Mouse (Mus musculus): ENCODE results near the gene Plekha7. TPM values are rescaled to one million over a fixed set of nuclear protein-coding genes. Genes with fewer than 3 reads are reported as not detected.

The Plekha7 gene
- polyA plus RNA-seq, 1 experiment from 2014 or later: 18.4 TPM

DNA sequence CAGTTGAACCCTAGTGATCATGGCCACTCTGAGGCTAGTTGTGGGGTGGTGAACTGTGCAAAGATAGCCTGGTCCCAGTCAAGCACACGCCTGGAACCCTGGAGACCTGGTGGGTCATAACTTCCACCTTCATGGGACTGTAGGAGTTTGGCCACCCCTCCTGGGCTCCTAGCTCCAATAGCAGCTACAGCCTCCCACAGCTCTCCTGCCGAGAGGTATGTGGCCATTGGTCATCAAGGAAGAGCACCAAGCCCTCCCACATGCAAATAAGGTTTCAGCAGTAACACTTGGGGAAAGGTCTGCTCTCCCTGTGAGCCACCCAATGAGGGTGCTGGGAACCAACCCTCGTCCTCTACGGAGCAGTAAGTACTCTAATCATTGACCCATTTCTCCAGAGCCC is 55.7 kb downstream of the Plekha7 start:
- DNase-seq (ENCODE audit: low spot score): no peak

DNA sequence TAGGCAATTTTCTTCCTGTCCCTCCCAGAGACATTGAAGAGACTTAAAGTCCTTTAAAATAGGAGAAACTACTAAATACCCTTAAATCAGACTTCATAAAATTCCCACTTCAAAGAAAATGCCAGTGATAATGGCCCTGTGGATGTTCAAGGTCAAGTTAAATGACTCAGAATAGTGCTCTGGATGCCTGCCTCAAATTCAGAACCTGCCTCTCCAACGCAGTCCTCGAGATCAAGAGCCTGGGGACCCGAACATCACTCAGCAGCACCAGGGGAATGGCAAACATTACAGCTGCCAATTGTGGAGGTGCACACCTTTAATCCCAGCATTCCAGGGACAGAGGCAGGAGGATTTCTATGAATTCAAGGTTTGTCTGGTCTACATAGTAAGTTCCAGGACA is 56.7 kb downstream of the Plekha7 start:
- DNase-seq (ENCODE audit: low spot score): no peak

DNA sequence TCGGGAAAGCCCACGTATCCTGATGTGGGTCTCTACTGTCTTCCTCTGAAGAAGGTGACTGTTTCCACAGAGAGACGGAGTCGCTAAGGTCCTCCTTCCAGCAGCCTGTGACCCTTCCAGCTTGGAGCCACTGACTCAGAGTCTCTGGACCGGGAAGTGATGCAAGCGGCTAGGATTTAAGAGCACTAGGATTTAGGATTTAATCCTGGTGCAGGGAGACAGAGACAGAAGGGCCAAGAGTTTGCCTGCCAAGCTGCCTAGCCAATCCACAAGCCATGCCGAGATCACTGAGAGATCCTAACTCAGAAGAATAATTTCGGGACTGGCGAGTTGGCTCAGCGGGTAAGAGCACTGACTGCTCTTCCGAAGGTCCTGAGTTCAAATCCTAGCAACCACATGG is 59.6 kb downstream of the Plekha7 start:
- no peak for DNase-seq (ENCODE audit: low spot score)

DNA sequence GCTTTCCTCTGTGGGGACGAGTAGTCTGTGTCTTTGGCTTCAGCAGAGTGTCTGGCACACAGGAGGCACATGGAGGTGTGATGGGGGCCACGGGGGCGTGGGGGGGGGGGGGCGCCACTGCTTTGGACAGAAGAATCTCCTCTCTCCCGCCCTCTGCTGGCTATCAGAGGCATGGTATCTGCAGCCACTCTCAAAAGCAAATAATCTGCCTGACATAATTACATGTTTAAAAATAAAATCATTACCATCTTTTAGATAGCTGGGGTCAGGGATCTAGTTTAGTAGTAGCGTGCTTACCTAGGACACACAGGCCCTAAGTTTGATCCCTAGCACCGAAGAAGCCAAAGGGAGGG is 60.8 kb downstream of the Plekha7 start:
- DNase-seq (ENCODE audit: low spot score): peak; percentile 23

DNA sequence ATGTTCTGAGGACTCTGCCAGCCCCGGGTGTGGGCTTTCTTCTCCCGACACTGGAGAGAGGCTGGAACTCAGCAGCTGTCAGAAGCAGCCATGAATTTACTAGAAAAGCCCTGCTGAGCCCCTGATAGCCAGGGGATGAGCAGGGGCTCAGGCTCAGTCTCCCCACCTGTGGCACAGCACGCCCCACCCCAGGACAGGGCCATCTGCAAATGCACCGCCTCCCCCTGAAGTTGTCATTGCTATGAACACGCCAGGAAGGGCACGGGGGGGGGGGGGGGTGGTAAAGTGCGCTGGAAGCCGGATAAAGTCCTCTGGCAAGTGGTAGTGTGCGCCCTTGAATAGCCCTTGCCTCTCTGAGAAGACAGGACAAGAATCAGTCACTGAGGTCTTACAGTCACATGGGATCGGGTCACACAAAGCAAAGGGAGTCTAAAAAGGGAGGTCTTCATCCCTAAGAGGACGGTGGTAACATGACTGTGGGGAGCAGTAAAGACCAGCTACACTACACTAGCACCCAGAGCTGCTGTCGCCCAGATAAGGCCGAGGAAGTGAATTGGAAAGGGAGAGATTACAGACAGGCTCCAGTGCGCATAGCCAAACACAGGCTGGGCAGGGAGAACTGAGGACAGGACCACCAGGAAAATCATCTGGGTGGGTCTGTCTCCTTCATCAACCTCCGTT is 61.3 kb downstream of the Plekha7 start:
- DNase-seq (ENCODE audit: low spot score): no peak

DNA sequence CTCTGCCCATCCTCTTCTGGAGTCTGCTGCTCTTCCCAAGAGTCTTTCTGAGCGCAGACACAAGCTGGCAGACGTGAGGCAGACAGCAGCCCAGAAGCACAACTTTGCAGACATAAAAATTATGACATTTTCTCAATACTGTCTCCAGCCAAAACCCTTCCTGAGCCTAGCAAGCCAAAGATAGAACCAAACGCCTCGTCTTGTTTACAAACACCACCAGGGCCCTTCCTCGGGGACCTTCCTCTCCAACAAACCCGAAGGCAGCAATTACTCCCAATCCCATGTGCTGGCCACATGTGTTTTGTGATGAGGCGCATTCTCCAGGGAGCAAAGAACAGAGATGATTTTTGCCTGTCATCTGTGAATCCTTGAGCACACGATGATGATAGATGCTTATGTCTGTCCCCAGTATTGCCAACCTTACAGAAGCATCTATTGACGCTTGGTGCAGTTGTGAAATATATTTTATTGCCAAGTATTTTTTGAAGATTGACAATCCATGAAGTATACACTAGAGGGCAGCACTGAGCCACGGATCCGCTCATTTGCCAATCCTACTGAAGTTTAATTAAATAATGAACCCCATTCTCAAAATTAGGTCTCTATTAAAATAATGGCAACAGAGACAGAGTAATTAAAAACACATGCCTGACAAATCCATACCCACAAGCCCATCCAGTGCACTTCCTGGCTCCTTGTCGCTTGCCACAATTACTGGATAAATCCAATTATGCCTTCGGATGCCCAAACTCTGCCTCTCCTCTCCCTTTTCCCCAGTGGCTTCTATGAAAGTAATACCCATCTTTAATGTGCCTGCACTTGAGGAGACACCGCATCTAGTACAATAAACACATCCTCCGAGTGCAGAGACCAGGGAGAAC is 62.1 kb downstream of the Plekha7 start:
- DNase-seq (ENCODE audit: low spot score): peak; percentile 42

DNA sequence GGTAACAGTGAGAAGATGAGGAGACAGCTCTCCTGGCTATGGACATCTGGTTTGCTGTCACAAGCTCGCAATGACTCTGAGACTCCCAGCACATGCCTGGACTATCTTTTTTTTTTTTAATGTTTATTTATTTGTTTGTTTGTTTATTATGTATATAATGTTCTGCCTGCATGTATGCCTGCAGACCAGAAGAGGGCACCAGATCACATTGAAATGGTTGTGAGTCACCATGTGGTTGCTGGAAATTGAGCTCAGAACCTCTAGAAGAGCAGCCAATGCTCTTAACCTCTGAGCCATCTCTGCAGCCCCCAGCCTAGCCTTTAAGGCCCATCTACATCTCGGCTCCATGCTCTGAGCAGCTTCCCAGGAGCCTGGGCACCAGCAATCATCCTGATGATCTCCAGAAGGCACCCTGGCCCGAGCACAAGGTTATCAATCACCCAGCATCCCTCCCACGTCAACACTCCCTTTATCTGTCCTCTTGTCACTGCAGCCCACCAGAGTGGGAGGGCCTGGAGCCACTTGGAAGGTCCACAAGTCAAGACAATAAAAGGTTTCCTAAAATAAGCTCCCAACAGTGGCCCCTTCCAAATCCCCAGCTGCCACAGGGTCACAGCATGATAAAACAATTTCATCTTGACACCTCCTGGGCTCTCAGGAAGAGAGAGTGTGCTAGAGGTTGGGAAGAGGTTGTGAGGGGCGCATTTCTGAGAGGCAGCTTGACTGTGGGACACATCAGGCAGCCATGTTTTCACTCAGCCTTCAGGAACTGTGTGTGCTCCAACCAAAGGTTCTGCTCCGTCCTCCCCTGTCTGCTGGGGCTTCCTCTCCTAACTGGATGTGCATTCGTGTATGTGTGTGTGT is 63.6 kb downstream of the Plekha7 start:
- peak; percentile 25 for DNase-seq (ENCODE audit: low spot score)

DNA sequence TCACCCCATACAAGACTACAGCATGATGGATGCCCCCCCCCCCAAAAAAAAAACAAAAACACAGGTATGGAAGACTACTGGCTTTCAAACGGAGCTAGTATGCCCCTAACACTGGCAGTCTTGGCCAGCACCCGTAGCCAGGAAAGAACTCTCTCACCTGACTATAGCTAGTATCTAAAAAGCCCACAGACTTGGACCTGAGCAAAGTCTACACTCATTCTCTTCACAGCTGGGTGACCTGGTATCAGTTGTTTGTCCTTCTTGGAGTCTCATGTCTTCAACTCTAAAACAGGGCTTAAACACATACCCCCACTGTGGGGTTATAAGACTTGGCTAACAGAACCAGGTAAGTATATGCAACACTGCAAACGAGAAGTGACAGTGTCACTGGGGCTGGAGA is 65.4 kb downstream of the Plekha7 start:
- no peak for DNase-seq (ENCODE audit: low spot score)

DNA sequence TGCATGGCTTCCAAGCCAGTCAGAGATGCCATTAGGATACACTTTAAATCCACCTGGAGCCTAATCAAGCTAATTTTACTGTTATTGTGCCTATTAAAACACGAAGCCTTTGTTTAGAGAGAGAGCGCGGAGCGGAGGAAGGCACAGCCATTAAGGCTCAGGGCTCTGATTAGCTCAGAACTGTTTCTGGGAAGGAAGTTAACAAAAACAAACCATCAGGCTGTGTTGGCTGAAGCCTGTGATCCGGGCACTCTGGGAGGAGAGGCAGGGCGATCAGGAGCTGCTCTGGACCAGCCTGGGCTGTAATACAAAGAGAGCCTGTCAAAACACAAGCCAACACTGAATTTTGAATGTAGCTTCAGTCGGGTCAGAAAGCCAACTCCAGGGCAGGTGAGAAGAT is 66.6 kb downstream of the Plekha7 start:
- no peak for DNase-seq (ENCODE audit: low spot score)

DNA sequence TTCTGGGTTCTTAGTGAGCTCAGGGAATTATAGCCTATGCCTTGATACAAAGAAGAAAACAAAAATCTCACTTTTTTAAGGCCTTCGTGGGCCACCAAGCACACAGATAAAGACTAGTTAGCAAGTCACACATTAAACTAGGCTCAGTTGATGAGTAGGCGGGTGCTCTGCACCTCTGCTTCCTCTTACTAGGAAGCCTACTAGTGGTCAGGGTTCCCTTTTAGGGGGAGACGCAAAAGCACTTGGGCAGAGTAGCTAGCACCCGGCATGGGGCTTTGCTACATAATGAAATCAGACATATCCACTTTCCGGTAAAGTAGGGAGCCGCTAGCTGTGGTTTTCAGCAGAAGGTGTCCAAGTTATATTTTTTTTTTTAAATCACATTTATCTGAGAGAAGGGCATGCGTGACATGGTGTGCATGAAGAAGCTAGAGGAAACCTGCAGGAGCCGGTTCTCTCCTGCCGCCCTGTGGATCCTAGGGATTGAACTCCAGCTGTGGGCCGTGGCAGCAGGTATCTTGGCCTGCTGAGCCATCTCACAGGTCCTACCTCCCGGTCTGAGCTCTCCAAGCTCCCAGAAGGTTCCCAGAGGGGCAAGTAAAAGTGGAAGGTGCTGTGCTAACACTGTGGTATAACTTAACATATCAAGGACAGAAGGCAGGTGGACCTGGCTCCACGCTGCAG is 67.2 kb downstream of the Plekha7 start:
- DNase-seq (ENCODE audit: low spot score): no peak

DNA sequence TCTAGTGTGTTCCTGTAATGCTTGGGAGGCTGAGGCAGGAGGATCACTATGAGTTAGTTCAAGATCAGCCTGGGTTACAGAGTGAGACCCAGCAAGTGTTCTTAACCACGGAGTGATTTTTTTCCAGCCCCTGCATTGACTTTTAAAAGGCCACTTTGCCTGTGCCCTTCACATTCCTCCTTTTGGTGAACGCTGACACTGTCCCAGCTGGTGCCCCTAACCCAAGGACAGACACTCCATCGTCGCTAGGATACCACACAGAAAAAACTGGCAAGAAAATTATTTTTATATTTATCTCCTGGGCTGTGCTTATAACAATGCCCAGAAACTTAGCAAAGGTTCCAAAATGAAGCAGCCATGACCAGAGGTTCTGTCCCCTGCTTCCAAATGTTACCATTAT is 67.8 kb downstream of the Plekha7 start:
- no peak for DNase-seq (ENCODE audit: low spot score)

DNA sequence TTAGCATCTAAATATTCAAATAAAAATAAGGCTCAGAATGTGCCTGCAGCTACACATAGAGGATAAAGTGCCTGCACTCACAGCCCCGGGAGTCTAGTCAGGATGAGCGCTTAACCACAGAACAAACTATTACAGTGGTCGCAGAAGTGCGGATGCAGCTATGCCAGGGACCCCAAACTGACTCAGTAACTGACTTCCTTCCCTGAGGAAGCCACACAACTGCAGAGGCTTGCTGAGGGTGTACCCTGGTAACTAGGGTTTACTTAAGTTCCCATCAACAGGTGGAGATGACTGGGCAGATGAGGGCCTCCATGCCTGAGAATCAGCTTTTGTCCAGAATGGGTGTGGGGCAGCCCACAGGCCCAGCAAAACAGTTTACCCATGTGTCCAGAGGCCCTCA is 69.9 kb downstream of the Plekha7 start:
- DNase-seq (ENCODE audit: low spot score): peak; percentile 47

DNA sequence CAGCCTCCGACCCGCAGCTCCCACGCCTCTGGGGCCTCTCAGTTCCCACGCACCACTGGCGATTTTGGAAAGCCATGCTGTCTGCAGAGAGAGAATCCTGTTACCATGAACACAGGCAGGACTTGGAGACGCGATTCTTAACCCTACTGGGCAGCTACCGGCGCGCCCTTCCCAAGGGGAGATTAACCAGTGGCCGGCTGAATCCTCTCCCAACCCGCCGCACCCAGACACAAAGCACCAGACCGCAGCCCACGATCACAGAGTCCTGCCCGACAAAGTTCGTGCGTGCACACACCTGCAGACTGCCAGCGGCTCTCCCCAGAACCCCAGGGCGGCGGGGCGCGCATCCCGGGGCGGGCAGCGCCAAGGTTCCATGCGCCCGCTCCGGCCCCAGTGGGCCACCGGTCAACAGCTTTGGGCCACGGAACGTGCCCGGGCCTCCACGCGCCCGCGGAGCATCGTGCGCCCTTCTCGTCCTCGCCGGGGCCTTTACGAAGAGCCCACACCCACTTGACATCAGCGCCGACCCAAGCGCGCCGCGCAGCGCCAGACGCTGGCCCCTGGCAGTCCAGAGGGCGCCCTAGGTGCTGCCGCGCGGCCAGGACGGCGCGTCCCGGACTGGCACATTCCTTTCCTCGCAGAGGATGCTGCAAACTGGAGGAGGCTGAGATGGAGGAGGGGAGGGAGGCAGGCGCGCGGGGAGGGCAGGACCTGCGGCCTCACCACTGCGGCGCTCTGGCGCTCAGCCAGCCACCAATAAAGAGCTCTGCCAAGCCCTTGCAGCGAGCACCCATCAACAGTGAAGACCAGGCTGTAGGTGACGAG is 70.8 kb downstream of the Plekha7 start:
- DNase-seq (ENCODE audit: low spot score): peak; percentile 36

DNA sequence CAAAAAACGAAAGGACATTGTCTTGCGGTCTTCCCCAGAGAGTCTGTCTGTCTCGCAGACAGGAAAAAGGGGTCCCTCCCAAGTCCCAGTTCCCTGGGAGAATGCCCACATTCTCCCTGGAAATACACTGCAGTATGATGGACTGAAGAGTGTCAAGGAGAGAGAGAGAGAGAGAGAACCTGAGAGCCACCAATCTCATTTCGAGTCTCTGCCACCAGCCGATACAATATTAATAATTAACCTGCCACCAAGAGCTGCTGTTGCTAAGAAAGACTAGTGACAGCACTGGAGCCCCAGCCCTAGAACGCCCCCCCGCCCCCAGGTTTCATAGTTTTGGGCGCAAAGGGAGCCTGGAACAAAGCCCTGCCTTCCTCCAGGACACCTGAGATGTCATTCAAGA is 71.6 kb downstream of the Plekha7 start:
- DNase-seq (ENCODE audit: low spot score): no peak

DNA sequence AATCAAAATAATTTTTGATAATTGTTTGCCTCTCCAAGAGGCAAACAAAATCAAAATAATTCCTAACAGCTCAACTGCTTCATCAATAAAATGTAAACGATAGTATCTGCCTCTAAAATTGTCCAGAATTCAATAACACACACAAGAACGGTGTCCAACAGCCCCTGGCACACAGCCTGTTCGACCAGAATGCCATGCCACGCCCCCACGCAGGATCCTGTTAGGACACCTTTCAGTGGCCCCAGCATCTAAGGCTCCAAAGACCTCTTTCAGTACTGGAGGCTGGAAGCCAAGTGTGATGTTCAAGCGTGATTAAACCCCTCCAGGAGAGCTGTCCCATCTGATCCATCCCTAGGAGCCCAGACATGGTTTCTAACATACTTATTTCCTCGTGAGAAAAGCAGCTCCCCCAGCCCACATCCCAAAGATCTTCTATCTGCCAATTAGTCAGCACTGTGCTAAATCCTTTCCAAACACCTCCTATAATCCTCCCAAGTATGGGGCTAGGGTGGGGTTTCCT is 73.8 kb downstream of the Plekha7 start:
- no peak for DNase-seq (ENCODE audit: low spot score)

DNA sequence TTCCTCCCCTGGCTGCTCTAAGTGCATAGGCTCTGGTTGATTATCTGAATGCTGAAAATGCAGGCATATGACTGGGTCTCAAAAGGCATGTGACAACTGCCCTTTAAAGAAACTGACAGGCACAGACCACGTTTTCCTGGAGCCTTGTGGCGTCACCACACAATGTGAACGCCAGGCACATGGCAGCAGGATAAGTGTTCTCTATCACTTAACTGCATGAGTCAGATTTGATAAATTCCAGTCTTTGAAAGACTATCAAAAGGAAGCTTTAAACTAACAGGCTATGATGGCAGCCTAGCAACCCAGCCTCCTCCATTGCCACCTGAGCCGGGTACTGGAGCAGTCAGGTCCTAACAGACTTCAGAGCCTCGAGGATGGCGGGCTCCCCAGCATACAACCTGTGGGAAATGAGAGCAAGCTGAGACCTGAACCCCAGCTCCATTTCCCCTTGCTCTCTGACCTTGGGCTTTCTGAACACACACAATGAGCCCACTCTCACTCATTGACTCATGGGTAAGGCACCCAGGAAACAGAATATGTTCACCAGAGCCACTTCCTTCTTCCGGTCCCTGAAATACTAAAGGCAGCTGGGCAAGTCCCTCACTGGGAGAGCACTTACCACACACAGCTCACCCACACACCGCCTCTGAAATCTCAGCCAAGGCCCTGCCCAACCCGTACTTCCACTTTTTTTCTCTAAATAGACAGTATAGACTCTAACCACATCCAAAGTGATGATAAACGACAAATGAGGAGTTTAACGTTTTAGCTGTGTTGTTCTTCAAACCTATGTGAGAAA is 77.2 kb downstream of the Plekha7 start:
- DNase-seq (ENCODE audit: low spot score): peak; percentile 72

DNA sequence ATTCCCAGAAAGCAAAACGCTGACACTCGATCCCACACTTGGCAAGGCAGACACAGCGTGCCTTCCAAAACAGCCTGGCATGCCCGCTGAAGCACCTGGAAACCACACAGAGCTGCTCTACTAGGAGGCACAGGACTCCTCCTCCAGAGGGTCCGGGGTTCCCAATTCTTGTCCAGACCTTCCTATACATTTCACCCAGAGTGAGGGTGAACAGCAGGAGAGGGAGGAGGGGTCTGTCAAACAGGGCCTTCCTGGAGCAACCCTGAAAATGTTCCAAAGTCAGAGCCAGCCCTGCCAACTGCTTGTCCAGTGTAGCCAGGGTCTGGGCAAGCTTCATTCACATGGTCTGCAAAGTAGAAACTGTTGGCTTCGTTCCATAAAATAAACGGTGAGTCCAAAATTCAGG is 81.3 kb downstream of the Plekha7 start:
- no peak for DNase-seq (ENCODE audit: low spot score)

DNA sequence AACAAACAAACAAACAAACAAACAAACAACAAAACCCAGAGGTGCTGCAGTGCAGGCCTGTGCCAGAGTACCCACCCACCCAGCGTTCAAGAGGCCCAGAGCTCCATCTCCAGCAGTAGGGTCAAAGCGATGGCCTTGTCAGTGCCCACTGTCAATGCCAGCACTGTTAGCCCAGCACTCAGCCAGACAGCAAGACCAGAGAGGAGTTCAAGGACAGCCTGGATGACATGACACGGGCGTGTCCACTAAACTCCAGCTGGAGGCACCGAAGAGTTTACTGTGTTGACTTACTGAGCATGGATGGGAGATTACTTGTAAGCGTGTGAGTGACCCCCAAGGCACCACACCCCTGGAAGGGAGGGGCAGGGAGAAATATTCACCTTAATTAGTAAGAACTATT is 81.9 kb downstream of the Plekha7 start:
- DNase-seq (ENCODE audit: low spot score): no peak

DNA sequence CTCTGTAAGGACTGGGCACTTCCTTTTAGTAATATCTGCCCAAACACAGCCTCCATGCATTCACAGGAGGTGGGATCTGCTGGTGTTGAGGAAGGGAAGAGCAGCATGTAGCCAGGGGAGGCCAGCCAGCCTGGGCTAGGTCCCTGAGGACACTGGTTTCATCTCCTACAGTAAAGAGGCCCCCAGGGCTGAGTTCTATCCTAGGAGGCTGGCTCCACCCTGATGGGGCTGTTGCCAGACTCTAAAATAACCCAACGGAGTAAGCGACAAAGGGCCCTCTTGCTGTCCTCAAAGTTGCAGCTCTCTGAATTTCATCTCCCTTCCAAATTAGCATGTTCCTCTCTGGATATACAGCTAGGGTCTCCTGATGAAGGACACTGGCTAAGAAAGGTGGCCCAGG is 83.6 kb downstream of the Plekha7 start:
- no peak for DNase-seq (ENCODE audit: low spot score)
